Mouse (Mus musculus): ENCODE measurements around the gene Wrap53. TPM values are rescaled to one million over a fixed set of nuclear protein-coding genes. Genes with fewer than 3 reads are reported as not detected.

The Wrap53 gene
- total and polyA plus RNA-seq, 3 experiments, result 18.5 to 24.5 TPM; not detected in 1

DNA sequence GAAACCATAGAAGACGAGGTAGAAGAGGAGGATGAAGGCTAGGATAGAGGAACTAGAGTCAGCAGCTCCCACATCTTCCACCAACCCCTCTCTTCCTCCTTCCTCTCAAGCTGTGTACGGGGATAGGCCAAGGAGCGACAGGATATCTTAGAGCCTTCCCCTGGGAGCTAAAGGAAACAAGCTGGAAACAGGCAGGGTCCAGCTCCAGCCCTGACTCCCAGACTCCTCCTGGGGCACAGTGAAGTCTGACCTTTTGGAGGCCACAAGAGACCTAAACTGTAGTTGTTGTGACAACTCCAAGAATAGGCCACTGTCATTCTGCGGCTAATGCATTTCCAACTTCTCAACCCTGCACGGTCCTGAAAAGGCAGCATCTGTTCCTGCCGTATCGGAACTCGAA, 23.5 kb upstream of the Wrap53 start:
- no peak for DNase-seq (ENCODE audit: low read depth, low spot score)
- no peaks in the 10 kb centered on the region for H3K9me3 ChIP-seq (replicated peaks; ENCODE audit: insufficient read depth, low read length)
- H3K36me3 ChIP-seq (ENCODE audit: control insufficient read depth in 1 of 2, insufficient read depth in 2 of 2, low read length in 2 of 2), result peaks cover 4 to 29% of the 10 kb centered on the region in 2 experiments
- no peak overlapping the region for H3K9ac ChIP-seq (ENCODE audit: control insufficient read depth, low read depth, low read length, poor library complexity, severe bottlenecking)
- H3K27me3 ChIP-seq (ENCODE audit: control insufficient read depth in 1 of 2, insufficient read depth in 2 of 2, low read length in 2 of 2), result no peaks in the 10 kb centered on the region
- peaks cover 25 to 50% of the 10 kb centered on the region in 2 experiments for H3K4me1 ChIP-seq (ENCODE audit: control insufficient read depth in 1 of 2, insufficient read depth in 2 of 2, low read length in 2 of 2)
- H3K79me2 ChIP-seq (ENCODE audit: control insufficient read depth, insufficient read depth, low read length, poor library complexity), result peaks cover 6% of the 10 kb centered on the region
- no peak overlapping the region for H3K4me3 ChIP-seq (ENCODE audit: control insufficient read depth in 1 of 2, insufficient read depth in 1 of 2, low read depth in 2 of 2, low read length in 2 of 2)
- no peak overlapping the region for H3K27ac ChIP-seq (ENCODE audit: control insufficient read depth, low read depth, low read length)
- no peak for TF ChIP-seq CHD1 (IDR thresholded peaks at IDR 0.05; ENCODE audit: low read depth, low read length)
- TF ChIP-seq SIN3A (IDR thresholded peaks at IDR 0.05; ENCODE audit: low read length), result no peak
- TF ChIP-seq UBTF (IDR thresholded peaks at IDR 0.05; ENCODE audit: borderline replicate concordance, insufficient read depth, low read depth, low read length), result no peak
- TF ChIP-seq NELFE (IDR thresholded peaks at IDR 0.05; ENCODE audit: low read depth, low read length), result no peak
- TF ChIP-seq POLR2A (IDR thresholded peaks at IDR 0.05; ENCODE audit: control insufficient read depth in 1 of 2, insufficient read depth in 1 of 2, low read depth in 1 of 2, low read length in 2 of 2, poor library complexity in 1 of 2), result peak in 1 of 2 experiments; percentile 12; a peak in 1 of 4 replicates
- TF ChIP-seq HCFC1 (IDR thresholded peaks at IDR 0.05; ENCODE audit: low read depth, low read length), result no peak
- TF ChIP-seq MEF2A (IDR thresholded peaks at IDR 0.05; ENCODE audit: extremely low read depth, insufficient replicate concordance, low read depth, low read length, poor library complexity, severe bottlenecking), result no peak

DNA sequence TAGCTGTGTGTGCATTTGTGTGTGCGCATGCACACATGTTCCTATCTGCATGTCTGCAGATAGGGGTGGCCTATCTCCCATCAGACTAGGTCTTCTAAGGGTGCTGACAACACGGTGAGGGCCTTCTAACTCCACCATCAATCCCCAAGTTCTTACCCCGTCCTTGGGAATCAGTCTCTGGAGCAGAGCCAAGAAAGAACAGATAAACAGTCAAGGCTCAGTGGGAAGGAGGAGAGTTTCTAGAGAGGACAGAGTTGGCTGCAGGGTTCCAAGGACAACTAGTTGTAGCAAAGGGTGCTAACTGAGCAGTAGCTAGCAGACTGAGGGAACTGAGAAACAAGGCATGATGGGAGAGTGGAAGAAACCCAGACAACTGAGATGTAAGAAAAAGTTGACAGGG, 21.7 kb upstream of the Wrap53 start:
- H3K36me3 ChIP-seq (ENCODE audit: control insufficient read depth in 1 of 2, insufficient read depth in 2 of 2, low read length in 2 of 2), result peaks cover 4 to 19% of the 10 kb centered on the region in 2 experiments
- H3K79me2 ChIP-seq (ENCODE audit: control insufficient read depth, insufficient read depth, low read length, poor library complexity), result peaks cover 6% of the 10 kb centered on the region
- H3K27me3 ChIP-seq (ENCODE audit: control insufficient read depth in 1 of 2, insufficient read depth in 2 of 2, low read length in 2 of 2), result no peaks in the 10 kb centered on the region
- no peak for TF ChIP-seq TBP (IDR thresholded peaks at IDR 0.05; ENCODE audit: low read depth, low read length)
- 0 out of 2 replicates have a peak, but pooled peaks have one; percentile 25 for TF ChIP-seq MAX (IDR thresholded peaks at IDR 0.05; ENCODE audit: low read length)
- 0 out of 2 replicates have a peak, but pooled peaks have one; percentile 2 for TF ChIP-seq ETS1 (IDR thresholded peaks at IDR 0.05; ENCODE audit: low read depth, low read length)
- no peak for TF ChIP-seq CHD2 (IDR thresholded peaks at IDR 0.05; ENCODE audit: low read length)
- TF ChIP-seq HCFC1 (IDR thresholded peaks at IDR 0.05; ENCODE audit: low read depth, low read length), result no peak
- peak; percentile 21; the same call in 1 of the 2 replicates for TF ChIP-seq NRF1 (IDR thresholded peaks at IDR 0.05; ENCODE audit: insufficient read depth, low read depth, low read length, poor library complexity, severe bottlenecking)
- 0 out of 2 replicates have a peak, but pooled peaks have one; percentile 16 for TF ChIP-seq NELFE (IDR thresholded peaks at IDR 0.05; ENCODE audit: low read depth, low read length)
- TF ChIP-seq MYC (IDR thresholded peaks at IDR 0.05; ENCODE audit: low read depth, low read length), result no peak
- TF ChIP-seq KAT2A (conservative IDR thresholded peaks at IDR 0.05; ENCODE audit: low read depth, low read length), result no peak
- no peak for TF ChIP-seq ZNF384 (IDR thresholded peaks at IDR 0.05; ENCODE audit: low read depth, low read length)
- TF ChIP-seq POLR2A (IDR thresholded peaks at IDR 0.05; ENCODE audit: control insufficient read depth in 1 of 2, insufficient read depth in 1 of 2, low read depth in 1 of 2, low read length in 2 of 2, poor library complexity in 1 of 2), result no peak
- 0 out of 2 replicates have a peak, but pooled peaks have one; percentile 45 for TF ChIP-seq ZMIZ1 (IDR thresholded peaks at IDR 0.05; ENCODE audit: low read depth, low read length)
- peak; percentile 29 to 53 for TF ChIP-seq EP300 (IDR thresholded peaks at IDR 0.05; ENCODE audit: low read depth in 1 of 2, low read length in 2 of 2)
- no peak for TF ChIP-seq TAL1 (IDR thresholded peaks at IDR 0.05; ENCODE audit: low read length)
- TF ChIP-seq ELF1 (IDR thresholded peaks at IDR 0.05; ENCODE audit: low read depth, low read length), result no peak
- TF ChIP-seq POLR2AphosphoS5 (IDR thresholded peaks at IDR 0.05; ENCODE audit: borderline replicate concordance, low read depth, low read length), result no peak
- no peak for TF ChIP-seq CTCF (IDR thresholded peaks at IDR 0.05 in 2 of 3, conservative IDR thresholded peaks at IDR 0.05 in 1 of 3; ENCODE audit: control insufficient read depth in 1 of 3, insufficient read depth in 1 of 3, low read depth in 2 of 3, low read length in 3 of 3, poor library complexity in 1 of 3, severe bottlenecking in 1 of 3)
- no peak for TF ChIP-seq ZKSCAN1 (IDR thresholded peaks at IDR 0.05; ENCODE audit: low read depth, low read length)
- 0 out of 2 replicates have a peak, but pooled peaks have one; percentile 29 for TF ChIP-seq RCOR1 (IDR thresholded peaks at IDR 0.05; ENCODE audit: low read depth, low read length)
- no peak for TF ChIP-seq SMC3 (IDR thresholded peaks at IDR 0.05; ENCODE audit: low read depth, low read length)
- peak; percentile 28; the same call in 1 of the 2 replicates for TF ChIP-seq MXI1 (IDR thresholded peaks at IDR 0.05; ENCODE audit: low read depth, low read length)
- peak; percentile 48 for TF ChIP-seq GATA1 (IDR thresholded peaks at IDR 0.05; ENCODE audit: low read depth, low read length)
- no peak for TF ChIP-seq POLR2AphosphoS2 (IDR thresholded peaks at IDR 0.05; ENCODE audit: low read length)
- no peak for TF ChIP-seq RAD21 (IDR thresholded peaks at IDR 0.05; ENCODE audit: low read depth, low read length)
- TF ChIP-seq ZC3H11A (IDR thresholded peaks at IDR 0.05; ENCODE audit: low read depth, low read length), result no peak
- TF ChIP-seq MAZ (IDR thresholded peaks at IDR 0.05; ENCODE audit: low read depth, low read length), result no peak
- no peak for TF ChIP-seq JUND (IDR thresholded peaks at IDR 0.05; ENCODE audit: low read depth, low read length)

More for the DNA sequence above, 21.7 kb upstream of the Wrap53 start:
- Histone ChIP-seq H3K9me3 (replicated peaks; ENCODE audit: insufficient read depth, low read length) (no peaks in the 10 kb centered on the region), H3K27ac (ENCODE audit: control insufficient read depth, low read depth, low read length) (no peak overlapping the region), H3K4me1 (ENCODE audit: control insufficient read depth in 1 of 2, insufficient read depth in 2 of 2, low read length in 2 of 2) (peaks cover 14 to 33% of the 10 kb centered on the region in 2 experiments), H3K9ac (ENCODE audit: control insufficient read depth, low read depth, low read length, poor library complexity, severe bottlenecking) (no peak overlapping the region), H3K4me3 (ENCODE audit: control insufficient read depth in 1 of 2, insufficient read depth in 1 of 2, low read depth in 2 of 2, low read length in 2 of 2) (no peak overlapping the region)
- DNase-seq (ENCODE audit: low read depth, low spot score), result peak; percentile 65

Measured in MEL (cell line).